Mouse (Mus musculus) embryonic facial prominence, embryonic 10.5 days (tissue): ENCODE data around the gene Ppp2r2c. TPM values are rescaled to one million over a fixed set of nuclear protein-coding genes. Genes with fewer than 3 reads are reported as not detected.

ENCODE experiments used
- DNase-seq: peaks from one replicate; pipeline ENCODE4 v3.0.0-alpha.2; 2017; ENCODE audit warnings: low spot score
- H3K27ac ChIP-seq: fragments of 300-500 bp; sonication (generic); replicated peaks from 2 replicates; pipeline ENCODE4 v1.5.1; 2016; ENCODE audit warnings: mild to moderate bottlenecking
- H3K27me3 ChIP-seq: fragments of 300-500 bp; sonication (generic); replicated peaks from 2 replicates; pipeline ENCODE4 v1.6.1; 2016; ENCODE audit warnings: low read depth, mild to moderate bottlenecking; ENCODE audit not compliant: poor library complexity, severe bottlenecking
- H3K36me3 ChIP-seq: fragments of 300-500 bp; sonication (generic); replicated peaks from 2 replicates; pipeline ENCODE4 v1.6.1; 2016; ENCODE audit warnings: mild to moderate bottlenecking, moderate library complexity
- H3K4me1 ChIP-seq: fragments of 300-500 bp; sonication (generic); 2 replicates; pipeline ENCODE4 v1.6.1; 2016
- H3K4me3 ChIP-seq: fragments of 300-500 bp; sonication (generic); 2 replicates; pipeline ENCODE4 v1.5.1; 2016; ENCODE audit warnings: mild to moderate bottlenecking, moderate library complexity
- H3K9me3 ChIP-seq: fragments of 300-500 bp; sonication (generic); 2 replicates; pipeline ENCODE4 v1.6.1; 2016; ENCODE audit warnings: mild to moderate bottlenecking
- WGBS: fragments of 180-500 bp; shearing (Covaris S2); methylation state at CpG from one replicate; pipeline ENCODE4 v1.1.7; 2016; 5-methylcytosine and 5-hydroxymethylcytosine counted together
- polyA plus RNA-seq: library from polyadenylated mRNA; unstranded; fragments of >200 nt; fragmentation: Nextera tagmentation; extraction: Ambion mirVana; gene quantifications from 2 replicates; pipeline ENCODE4 v1.2.1, GENCODE M21; 2016

Ppp2r2c gene
- polyA plus RNA-seq, 1 experiment from 2014 or later: 1.2 TPM

GRCm38 (mm10) chr5:36844490-36844889 is 23.8 kb upstream of the Ppp2r2c start:
- 89% methylated on average over 10 of the region's 10 CpGs for WGBS
- no peaks in the 10 kb centered on the region for H3K27me3 ChIP-seq
- H3K36me3 ChIP-seq: no peaks in the 10 kb centered on the region
- no peak overlapping the region for H3K4me3 ChIP-seq
- no peaks in the 10 kb centered on the region for H3K4me1 ChIP-seq
- DNase-seq: no peak
- no peaks in the 10 kb centered on the region for H3K9me3 ChIP-seq
- no peak overlapping the region for H3K27ac ChIP-seq

- DNase-seq: no peak
- Histone ChIP-seq H3K4me3 (no peak overlapping the region), H3K4me1 (peaks cover 9% of the 10 kb centered on the region; the same call in 1 of the 2 replicates), H3K9me3 (no peaks in the 10 kb centered on the region), H3K36me3 (no peaks in the 10 kb centered on the region), H3K27ac (no peak overlapping the region), H3K27me3 (no peaks in the 10 kb centered on the region)
- WGBS: 78% methylated on average over 4 of the region's 4 CpGs
These were observed 16.7 kb upstream of the Ppp2r2c start for GRCm38 (mm10) chr5:36851572-36851971.

- 79% methylated on average over 3 of the region's 3 CpGs for WGBS
- Histone ChIP-seq H3K27me3 (no peaks in the 10 kb centered on the region), H3K4me3 (no peak overlapping the region)
These were observed 13.1 kb upstream of the Ppp2r2c start for GRCm38 (mm10) chr5:36855180-36855579.

GRCm38 (mm10) chr5:36856529-36856928 is 11.8 kb upstream of the Ppp2r2c start:
- DNase-seq: no peak
- Histone ChIP-seq H3K4me3 (no peak overlapping the region), H3K27ac (no peak overlapping the region), H3K36me3 (no peaks in the 10 kb centered on the region), H3K27me3 (no peaks in the 10 kb centered on the region), H3K9me3 (no peaks in the 10 kb centered on the region), H3K4me1 (no peaks in the 10 kb centered on the region)
- WGBS: 92% methylated on average over 7 of the region's 7 CpGs

More at GRCm38 (mm10) chr5:36855180-36855579, 13.1 kb upstream of the Ppp2r2c start:
- Histone ChIP-seq H3K36me3 (no peaks in the 10 kb centered on the region), H3K9me3 (no peaks in the 10 kb centered on the region), H3K27ac (no peak overlapping the region), H3K4me1 (peaks cover 4% of the 10 kb centered on the region; the same call in 1 of the 2 replicates)
- no peak for DNase-seq

GRCm38 (mm10) chr5:36857546-36857945 is 10.8 kb upstream of the Ppp2r2c start:
- no peaks in the 10 kb centered on the region for H3K36me3 ChIP-seq
- H3K9me3 ChIP-seq: no peaks in the 10 kb centered on the region
- DNase-seq: no peak
- no peak overlapping the region for H3K4me3 ChIP-seq
- 85% methylated on average over 5 of the region's 5 CpGs for WGBS
- H3K27me3 ChIP-seq: peaks cover 4% of the 10 kb centered on the region; the same call in 1 of the 2 replicates
- no peaks in the 10 kb centered on the region for H3K4me1 ChIP-seq
- no peak overlapping the region for H3K27ac ChIP-seq

GRCm38 (mm10) chr5:36861084-36861483 is 7.2 kb upstream of the Ppp2r2c start:
- no peaks in the 10 kb centered on the region for H3K36me3 ChIP-seq
- H3K27me3 ChIP-seq: peaks cover 40% of the 10 kb centered on the region
- H3K4me3 ChIP-seq: no peak overlapping the region
- H3K4me1 ChIP-seq: no peaks in the 10 kb centered on the region
- H3K9me3 ChIP-seq: no peaks in the 10 kb centered on the region
- no peak for DNase-seq
- no peak overlapping the region for H3K27ac ChIP-seq
- 86% methylated on average over 2 of the region's 2 CpGs for whole genome bisulfite sequencing

- Histone ChIP-seq H3K4me3 (no peak overlapping the region), H3K27me3 (peaks cover 97% of the 10 kb centered on the region), H3K4me1 (peaks cover 23% of the 10 kb centered on the region), H3K9me3 (peaks cover 4% of the 10 kb centered on the region; the same call in 1 of the 2 replicates), H3K36me3 (no peaks in the 10 kb centered on the region), H3K27ac (no peak overlapping the region)
- WGBS: 68% methylated on average over 7 of the region's 7 CpGs
- no peak for DNase-seq
These were observed 1.5 kb upstream of the Ppp2r2c start for GRCm38 (mm10) chr5:36866701-36867250.

- H3K27ac ChIP-seq: no peak overlapping the region
- peaks cover 23% of the 10 kb centered on the region for H3K4me1 ChIP-seq
- no peaks in the 10 kb centered on the region for H3K36me3 ChIP-seq
- H3K27me3 ChIP-seq: peaks cover 100% of the 10 kb centered on the region
- no peak for DNase-seq
- peaks cover 4% of the 10 kb centered on the region; the same call in 1 of the 2 replicates for H3K9me3 ChIP-seq
- WGBS: 5% methylated on average over 6 of the region's 6 CpGs
- no peak overlapping the region for H3K4me3 ChIP-seq
These were observed 752 bp upstream of the Ppp2r2c start for GRCm38 (mm10) chr5:36867561-36867960.

GRCm38 (mm10) chr5:36869186-36869577 is 869 bp downstream of the Ppp2r2c start:
- Histone ChIP-seq H3K9me3 (peaks cover 4% of the 10 kb centered on the region; the same call in 1 of the 2 replicates), H3K27me3 (peaks cover 100% of the 10 kb centered on the region), H3K4me1 (peaks cover 23% of the 10 kb centered on the region), H3K36me3 (no peaks in the 10 kb centered on the region), H3K4me3 (peak overlapping the region; percentile 61), H3K27ac (no peak overlapping the region)
- WGBS: 1% methylated on average over 7 of the region's 7 CpGs
- peak; percentile 49 for DNase-seq

- Histone ChIP-seq H3K4me1 (peaks cover 23% of the 10 kb centered on the region), H3K36me3 (no peaks in the 10 kb centered on the region), H3K9me3 (peaks cover 4% of the 10 kb centered on the region; the same call in 1 of the 2 replicates), H3K27me3 (peaks cover 100% of the 10 kb centered on the region), H3K4me3 (peak overlapping the region; percentile 61), H3K27ac (no peak overlapping the region)
- under 1% methylated on average over 56 of the region's 56 CpGs for WGBS
- peak; percentile 54 for DNase-seq
These were observed 1.4 kb downstream of the Ppp2r2c start for GRCm38 (mm10) chr5:36869578-36870236.

- H3K9me3 ChIP-seq: peaks cover 4% of the 10 kb centered on the region; the same call in 1 of the 2 replicates
- no peaks in the 10 kb centered on the region for H3K36me3 ChIP-seq
- no peak overlapping the region for H3K27ac ChIP-seq
- no peak for DNase-seq
- no peak overlapping the region for H3K4me3 ChIP-seq
- H3K4me1 ChIP-seq: peaks cover 23% of the 10 kb centered on the region
- peaks cover 100% of the 10 kb centered on the region for H3K27me3 ChIP-seq
- 81% methylated on average over 6 of the region's 6 CpGs for WGBS
These were observed 2.6 kb downstream of the Ppp2r2c start for GRCm38 (mm10) chr5:36870916-36871315.

GRCm38 (mm10) chr5:36875956-36876355 is 7.6 kb downstream of the Ppp2r2c start:
- Histone ChIP-seq H3K4me3 (no peak overlapping the region), H3K9me3 (peaks cover 4% of the 10 kb centered on the region; the same call in 1 of the 2 replicates), H3K4me1 (peaks cover 6% of the 10 kb centered on the region; the same call in 1 of the 2 replicates), H3K36me3 (no peaks in the 10 kb centered on the region), H3K27me3 (peaks cover 78% of the 10 kb centered on the region), H3K27ac (no peak overlapping the region)
- no peak for DNase-seq
- 76% methylated on average over 4 of the region's 4 CpGs for WGBS
